Mouse (Mus musculus): ENCODE results near the gene Fndc3b. TPM values are rescaled to one million over a fixed set of nuclear protein-coding genes. Genes with fewer than 3 reads are reported as not detected.

Fndc3b gene
- total RNA-seq, 4 experiments from 2014 or later: 41.8 to 50.5 (median 49.8) TPM

DNA sequence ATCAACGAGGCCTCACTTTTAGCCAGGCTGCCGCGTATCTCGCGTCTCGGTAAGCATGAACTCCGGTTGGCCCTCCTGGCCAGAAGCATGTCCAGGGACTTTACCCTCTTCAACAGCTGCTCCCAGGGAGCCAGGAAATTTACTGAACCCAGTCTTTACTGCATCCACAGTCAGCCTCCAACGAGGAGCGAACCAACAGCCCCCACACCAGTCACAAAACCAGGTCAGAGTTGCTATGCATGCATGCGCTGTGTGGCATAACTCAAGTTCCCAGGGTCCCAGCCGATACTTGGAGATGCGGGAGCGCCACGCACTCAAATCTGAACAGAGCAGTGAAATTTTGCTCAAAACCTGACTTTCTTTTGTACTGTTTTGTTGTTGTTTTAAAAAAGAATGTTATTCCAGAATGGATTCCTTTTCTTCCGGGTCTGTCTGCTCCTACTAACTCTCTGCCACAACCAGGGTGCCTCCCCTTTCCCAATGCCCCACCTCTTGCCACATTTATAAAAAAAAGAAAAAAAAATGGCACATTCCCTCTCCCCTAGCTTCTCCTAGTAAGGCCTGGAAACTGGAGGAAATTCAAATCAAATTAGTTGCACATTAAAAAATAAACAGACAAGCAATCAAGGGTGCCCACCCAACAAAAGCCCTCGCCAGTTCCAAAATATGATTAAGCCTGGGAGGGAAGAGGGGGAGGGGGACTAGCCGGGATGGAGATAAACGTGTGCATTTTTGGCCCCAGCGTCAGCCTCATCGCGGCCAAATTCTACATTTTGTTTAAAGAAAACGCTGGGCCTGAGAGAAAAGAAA lies 1.8 kb downstream of the Fndc3b start:
- DNase-seq (ENCODE audit: low spot score): peak; percentile 53

GRCm38 (mm10) chr3:27708581-27708980 lies 2.5 kb downstream of the Fndc3b start:
- DNase-seq (ENCODE audit: low spot score): no peak

DNA sequence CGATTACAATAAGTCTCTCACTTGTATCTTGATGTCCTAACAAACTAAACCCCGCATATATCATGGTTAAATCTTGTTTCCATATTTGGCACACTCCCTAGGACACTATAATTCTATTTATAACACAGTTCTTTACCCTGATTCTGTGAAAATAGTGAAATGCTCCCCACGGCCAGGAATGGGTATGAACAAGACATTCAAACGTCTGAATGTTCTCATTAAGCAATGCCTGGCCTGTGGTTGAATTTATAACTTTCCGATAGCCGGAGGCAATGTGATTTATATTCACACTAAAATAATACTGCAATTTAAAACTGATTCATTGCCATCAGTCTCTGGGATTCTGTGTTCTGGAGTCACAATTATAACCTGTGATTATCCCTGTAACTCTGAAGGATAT lies 5.3 kb downstream of the Fndc3b start:
- no peak for DNase-seq (ENCODE audit: low spot score)

DNA sequence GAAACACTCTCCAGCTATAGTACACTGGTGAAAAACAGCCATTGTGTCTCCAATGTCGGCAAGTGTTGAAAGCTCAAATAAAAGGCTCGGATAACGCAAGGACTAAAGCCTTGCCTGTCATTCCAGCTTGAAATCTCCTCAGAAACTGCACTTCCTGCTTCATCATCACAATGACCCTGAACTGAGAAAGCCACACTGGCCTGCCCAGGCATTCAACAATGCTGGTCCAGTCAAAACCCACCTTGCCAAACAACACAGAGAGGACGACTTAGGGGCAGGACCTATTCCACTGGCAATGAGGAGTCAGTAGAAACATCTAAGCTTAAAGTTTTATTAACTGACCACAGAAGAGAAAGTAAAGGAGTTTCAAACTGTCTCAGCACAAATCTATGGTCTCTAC lies 6.1 kb downstream of the Fndc3b start:
- DNase-seq (ENCODE audit: low spot score): no peak

- DNase-seq (ENCODE audit: low spot score): no peak
These were observed 6.5 kb downstream of the Fndc3b start for GRCm38 (mm10) chr3:27704641-27705040.

- DNase-seq (ENCODE audit: low spot score): no peak
These were observed 7.6 kb downstream of the Fndc3b start for GRCm38 (mm10) chr3:27703531-27703930.

- no peak for DNase-seq (ENCODE audit: low spot score)
These were observed 8.0 kb downstream of the Fndc3b start for GRCm38 (mm10) chr3:27703081-27703480.

DNA sequence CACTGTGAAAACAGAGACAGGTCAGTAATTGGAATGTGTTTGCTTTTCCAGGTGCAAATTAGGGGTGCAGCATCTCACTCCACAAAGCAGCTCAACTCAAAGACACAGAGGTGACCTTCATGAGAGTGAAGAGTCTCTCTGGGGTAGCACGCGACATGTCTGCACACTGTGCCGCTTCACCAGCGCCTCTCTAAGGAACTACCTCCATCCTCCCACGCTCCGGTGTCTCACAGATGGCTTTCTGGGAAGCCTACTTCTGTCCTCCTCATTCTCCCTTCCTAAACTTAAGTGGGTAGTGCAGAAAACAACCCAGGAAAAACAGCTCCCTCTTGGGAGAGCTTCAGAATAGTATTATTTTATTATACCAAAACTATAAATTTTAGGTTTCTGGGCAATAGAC lies 12.4 kb downstream of the Fndc3b start:
- no peak for DNase-seq (ENCODE audit: low spot score)

DNA sequence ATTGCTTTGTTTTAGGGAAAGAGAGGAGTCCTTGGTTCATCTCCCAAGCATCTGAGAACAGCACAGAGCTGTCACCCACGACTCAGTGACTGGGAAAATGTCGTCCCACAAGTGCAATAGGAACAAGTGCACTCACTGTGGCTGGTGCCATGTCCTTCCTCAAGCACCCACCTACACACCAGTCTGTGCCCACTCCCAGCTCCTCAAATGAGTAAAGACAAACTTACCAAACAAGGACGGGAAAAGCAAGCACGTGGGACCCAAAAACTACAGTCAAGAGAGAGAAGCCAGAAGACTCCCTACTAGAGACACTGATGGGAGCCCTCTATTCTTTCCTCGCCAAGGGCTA lies 14.7 kb downstream of the Fndc3b start:
- no peak for DNase-seq (ENCODE audit: low spot score)

DNA sequence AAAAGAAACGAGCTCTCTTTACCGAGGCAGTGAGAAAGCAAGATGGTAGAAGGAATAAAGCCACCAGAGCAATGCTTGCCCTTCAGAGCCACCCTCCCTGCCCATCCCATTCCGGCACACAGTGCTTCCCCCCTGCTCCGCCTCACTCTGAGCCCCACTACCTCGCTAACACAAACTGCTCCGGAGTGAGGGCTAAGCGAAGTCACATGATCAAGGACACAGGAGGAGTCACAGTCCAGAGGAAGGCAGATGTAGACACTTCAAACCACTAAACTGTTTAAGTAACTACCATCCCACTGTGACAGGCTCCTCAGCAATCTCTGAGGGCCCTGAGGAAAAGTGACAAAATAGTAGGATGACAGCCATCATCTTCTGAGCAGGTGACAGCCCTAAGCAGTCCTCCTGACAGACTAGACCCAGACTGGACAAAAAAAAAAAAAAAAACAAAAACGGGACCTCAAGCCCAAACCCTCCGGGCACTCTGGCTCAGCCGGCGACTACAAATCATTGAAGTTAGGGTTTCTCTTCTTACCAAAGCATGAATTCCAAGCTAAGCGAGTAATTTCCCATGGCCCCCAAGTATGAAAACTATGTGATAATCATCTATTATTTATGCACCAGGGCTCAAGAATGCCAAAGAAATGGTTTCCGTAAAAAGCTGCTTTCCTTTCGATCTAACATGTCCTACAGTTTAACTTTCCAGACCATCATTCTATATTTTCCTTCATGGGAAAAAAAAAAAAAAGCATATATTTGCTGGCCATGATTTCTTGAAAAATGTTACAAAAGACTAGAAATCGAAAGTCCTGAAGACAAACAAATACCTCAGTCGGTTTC lies 15.3 kb downstream of the Fndc3b start:
- no peak for DNase-seq (ENCODE audit: low spot score)

DNA sequence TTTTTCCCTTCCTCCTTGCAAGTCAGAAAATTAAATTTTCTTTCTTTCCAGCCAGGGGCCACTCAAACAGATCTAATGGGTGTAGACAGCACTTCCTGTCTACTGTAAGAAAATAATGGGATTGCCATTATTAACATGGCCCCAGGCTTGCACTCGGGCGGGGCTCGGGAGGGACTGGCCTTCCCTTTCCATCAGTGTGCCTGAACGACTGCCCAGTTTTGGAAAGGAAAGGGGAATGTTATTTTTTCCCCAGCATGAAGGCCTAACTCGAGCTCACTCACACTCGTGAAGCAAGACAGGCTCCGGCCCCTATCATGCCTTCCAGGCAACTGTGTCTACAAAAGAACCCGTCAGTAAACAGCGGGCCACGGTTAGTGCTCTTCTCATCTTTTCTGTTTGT lies 16.5 kb downstream of the Fndc3b start:
- no peak for DNase-seq (ENCODE audit: low spot score)

- no peak for DNase-seq (ENCODE audit: low spot score)
These were observed 17.0 kb downstream of the Fndc3b start for GRCm38 (mm10) chr3:27694111-27694510.

- no peak for DNase-seq (ENCODE audit: low spot score)
These were observed 19.5 kb downstream of the Fndc3b start for GRCm38 (mm10) chr3:27691486-27692160.

DNA sequence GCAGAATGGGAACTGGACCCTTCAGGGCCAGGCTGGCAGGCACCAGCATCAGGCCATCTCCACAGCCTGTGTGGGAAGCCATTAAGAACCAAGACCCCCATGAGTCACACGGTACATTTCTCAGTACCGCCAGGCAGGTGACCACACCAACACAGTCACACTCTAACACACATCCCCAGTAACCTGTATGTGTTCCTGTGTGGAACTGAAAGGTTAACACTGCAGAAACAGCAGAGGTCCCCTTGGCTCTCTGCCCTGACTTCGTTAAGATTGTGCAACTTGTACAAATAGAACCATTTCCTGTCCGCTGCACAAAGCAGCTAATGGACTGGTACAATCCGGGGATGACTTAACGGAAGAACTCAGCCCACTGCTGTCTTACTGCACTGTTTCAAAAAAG lies 21.1 kb downstream of the Fndc3b start:
- peak; percentile 89 for DNase-seq (ENCODE audit: low spot score)

DNA sequence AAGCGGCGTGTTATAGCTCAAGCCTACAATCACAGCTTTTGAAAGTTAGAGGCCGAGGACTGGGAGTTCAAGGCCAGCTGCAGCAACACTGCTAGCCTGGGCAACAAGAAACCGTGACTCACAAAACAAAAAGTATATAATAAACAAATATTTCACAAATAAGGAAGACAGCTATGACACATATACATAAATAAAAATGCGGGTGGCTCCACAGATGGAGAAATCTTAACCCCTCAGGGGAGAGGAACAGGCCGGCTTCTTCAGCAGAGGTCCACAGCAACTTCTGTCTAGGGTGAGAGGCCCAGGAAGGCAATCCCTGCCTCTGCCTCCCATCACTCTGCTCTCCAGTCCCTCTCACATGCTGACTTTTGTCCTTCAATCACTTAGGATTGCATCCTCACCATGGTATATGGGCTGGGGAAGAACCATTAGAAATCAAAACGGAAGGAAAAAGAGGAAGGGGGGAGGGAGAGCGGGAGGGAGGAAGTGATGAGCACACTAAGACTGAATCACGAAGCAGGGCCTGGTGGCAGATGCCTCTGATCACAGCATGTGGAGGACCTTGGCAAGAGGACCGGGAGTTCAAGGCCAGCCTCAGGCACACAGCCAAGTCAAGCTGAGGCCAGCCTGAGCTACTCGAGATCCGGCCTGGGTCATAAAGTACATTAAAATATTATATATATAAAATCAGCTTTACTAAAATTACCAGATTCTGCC lies 21.8 kb downstream of the Fndc3b start:
- peak; percentile 73 for DNase-seq (ENCODE audit: low spot score)

- no peak for DNase-seq (ENCODE audit: low spot score)
These were observed 24.2 kb downstream of the Fndc3b start for GRCm38 (mm10) chr3:27686732-27687491.

DNA sequence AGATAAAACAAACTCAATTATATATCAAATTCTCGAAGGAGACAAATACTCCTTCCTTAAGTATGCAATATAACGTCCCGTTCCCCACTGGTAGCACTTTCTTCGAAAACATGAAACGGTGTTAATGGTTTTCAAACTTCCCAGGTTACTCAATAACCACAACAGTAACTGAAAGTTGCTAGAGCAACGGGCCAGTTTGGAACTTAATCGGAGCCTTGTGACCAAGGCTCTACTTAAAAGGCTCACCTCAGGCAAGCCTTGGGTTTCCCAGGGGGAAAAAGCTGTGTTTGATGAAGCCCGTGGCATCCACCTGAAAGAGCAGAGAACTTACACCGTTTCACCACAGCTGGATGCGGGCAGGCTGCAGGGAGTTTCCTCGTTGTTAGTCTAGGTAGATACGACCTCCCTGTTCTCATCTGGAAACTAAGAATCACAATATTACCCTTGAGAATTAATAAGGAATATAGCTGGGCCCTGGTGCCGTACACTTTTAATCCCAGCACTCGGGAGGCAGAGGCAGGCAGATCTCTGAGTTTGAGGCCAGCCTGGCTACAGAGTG lies 25.4 kb downstream of the Fndc3b start:
- DNase-seq (ENCODE audit: low spot score): no peak

DNA sequence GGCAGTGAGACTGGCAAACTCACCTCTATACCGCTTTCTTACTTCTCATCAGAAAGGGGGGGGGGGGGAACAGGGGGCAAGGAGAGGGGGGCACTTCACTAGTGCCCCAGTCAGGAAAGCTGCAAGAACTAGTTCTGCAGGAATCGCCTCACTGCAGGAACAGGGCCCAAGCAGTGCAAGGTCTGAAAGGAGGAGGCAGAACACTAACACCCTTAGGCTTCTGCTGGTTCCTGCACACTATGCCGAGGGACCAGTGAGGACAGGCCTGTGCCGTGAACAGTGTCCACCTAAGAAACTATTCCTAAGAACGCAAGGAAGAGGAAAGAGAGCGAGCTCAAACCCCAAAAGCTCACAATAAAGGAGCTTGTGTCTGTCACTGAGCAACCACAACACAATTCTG lies 26.0 kb downstream of the Fndc3b start:
- no peak for DNase-seq (ENCODE audit: low spot score)

DNA sequence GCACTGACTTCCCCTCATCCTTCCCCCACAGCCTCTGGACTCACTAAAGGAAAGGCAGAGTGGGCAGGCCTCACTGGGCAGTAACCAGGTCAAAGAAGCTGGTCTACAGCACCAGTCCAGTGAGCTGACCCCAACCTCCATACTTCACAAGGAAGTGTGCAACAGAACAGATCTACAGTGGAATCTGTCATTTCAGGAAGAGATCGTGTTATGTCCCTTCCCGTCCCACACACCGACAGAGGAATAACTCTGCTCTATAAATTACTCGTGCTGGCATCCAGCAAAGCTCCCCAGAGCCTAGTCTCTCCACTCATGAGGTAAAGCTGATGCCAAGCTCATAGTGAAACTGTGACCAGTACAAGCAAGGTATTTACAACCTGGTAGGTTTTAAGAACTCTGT lies 27.7 kb downstream of the Fndc3b start:
- no peak for DNase-seq (ENCODE audit: low spot score)

- DNase-seq (ENCODE audit: low spot score): no peak
These were observed 33.5 kb downstream of the Fndc3b start for GRCm38 (mm10) chr3:27677574-27677973.

GRCm38 (mm10) chr3:27673660-27674059 lies 37.4 kb downstream of the Fndc3b start:
- no peak for DNase-seq (ENCODE audit: low spot score)

Measured in heart, adult 8-10 months (tissue).